Mouse (Mus musculus) G1E (cell line): ENCODE results near the gene Pnrc1. TPM values are rescaled to one million over a fixed set of nuclear protein-coding genes. Genes with fewer than 3 reads are reported as not detected.
"Not testable (repeated sequence)": the region's sequence is repeated elsewhere in the genome, so short reads cannot be mapped to it uniquely, and the experiment has no call there.

Source experiments
- ATAC-seq: 2 replicates; pipeline ENCODE4 v1.8.0; 2016; ENCODE audit warnings: mild to moderate bottlenecking; ENCODE audit not compliant: insufficient number of reproducible peaks, poor library complexity, low FRiP score, severe bottlenecking; ENCODE audit errors: extremely low read depth
- DNase-seq: peaks from one replicate; pipeline ENCODE4 v3.0.0; 2012; ENCODE audit warnings: low spot score
- H3K27me3 ChIP-seq: 2 replicates; pipeline ENCODE4 v1.6.1; 2012; ENCODE audit warnings: mild to moderate bottlenecking, low read length, inconsistent platforms; ENCODE audit not compliant: insufficient read depth
- H3K36me3 ChIP-seq: replicated peaks from 2 replicates; pipeline ENCODE3; 2012; ENCODE audit warnings: mild to moderate bottlenecking, inconsistent platforms
- H3K4me1 ChIP-seq: 2 replicates; pipeline ENCODE4 v1.6.1; 2012; ENCODE audit warnings: low read depth, low read length, inconsistent platforms, mixed read lengths; ENCODE audit not compliant: insufficient read depth
- H3K4me3 ChIP-seq: 2 replicates; pipeline ENCODE4 v1.5.1; 2012; ENCODE audit warnings: low read depth, mild to moderate bottlenecking, inconsistent platforms, low read length, moderate library complexity, mixed read lengths
- H3K9me3 ChIP-seq: replicated peaks from 2 replicates; pipeline ENCODE4 v1.6.1; 2012; ENCODE audit warnings: inconsistent platforms
- CTCF ChIP-seq: IDR thresholded peaks from 2 replicates; pipeline ENCODE4 v1.5.1; 2012; ENCODE audit warnings: low read depth, low read length, inconsistent platforms, mixed read lengths
- GATA1 ChIP-seq: IDR thresholded peaks from 2 replicates; pipeline ENCODE4 v1.6.1; 2012; ENCODE audit warnings: borderline replicate concordance, low read length, inconsistent platforms, mixed read lengths
- GATA2 ChIP-seq: IDR thresholded peaks from 2 replicates; pipeline ENCODE4 v1.6.1; 2012; ENCODE audit warnings: low read depth, low read length, inconsistent platforms, borderline replicate concordance
- POLR2AphosphoS5 ChIP-seq: IDR thresholded peaks from 2 replicates; pipeline ENCODE4 v1.6.1; 2012; ENCODE audit warnings: low read depth, low read length, inconsistent platforms; ENCODE audit not compliant: insufficient replicate concordance
- TAL1 ChIP-seq: conservative IDR thresholded peaks from 2 replicates; pipeline ENCODE4 v1.6.1; 2012; ENCODE audit warnings: low read depth, low read length, inconsistent platforms, mixed read lengths
- polyA plus RNA-seq: library from polyadenylated mRNA; stranded (reverse); fragments of >175 nt; gene quantifications from 2 replicates; pipeline ENCODE4 v1.2.3, GENCODE M21; 2012
- total RNA-seq, 2 experiments: library from RNA; stranded (forward) in 1 of 2; stranded (reverse) in 1 of 2; fragments of 200-1000 nt in 1 of 2; fragments of >200 nt in 1 of 2; fragmentation: Nextera tagmentation in 1 of 2; gene quantifications; 2 replicates each; pipeline ENCODE4 v1.2.3; 2014 to 2017

The Pnrc1 gene
- total and polyA plus RNA-seq, 3 experiments, result 93.8 to 160 (median 97.7) TPM

- Histone ChIP-seq H3K36me3 (peaks cover 15% of the 10 kb centered on the region), H3K27me3 (peaks cover 3% of the 10 kb centered on the region), H3K4me3 (peak overlapping the region; percentile 88), H3K9me3 (no peaks in the 10 kb centered on the region), H3K4me1 (peaks cover 18% of the 10 kb centered on the region)
- no peak for DNase-seq
- no peak for TF ChIP-seq GATA2
- TF ChIP-seq POLR2AphosphoS5, result no peak
- TF ChIP-seq TAL1, result no peak
- no peak for TF ChIP-seq CTCF
- TF ChIP-seq GATA1, result no peak
- ATAC-seq, result no peak
These were observed 21.0 kb upstream of the Pnrc1 start for GRCm38 (mm10) chr4:33310840-33311437.

- Histone ChIP-seq H3K36me3 (peaks cover 12% of the 10 kb centered on the region), H3K27me3 (peaks cover 6% of the 10 kb centered on the region), H3K4me1 (peaks cover 18% of the 10 kb centered on the region), H3K9me3 (no peaks in the 10 kb centered on the region), H3K4me3 (peak within 1 kb of the TSS; percentile 88)
- TF ChIP-seq TAL1 (no peak), POLR2AphosphoS5 (no peak), GATA2 (no peak), GATA1 (no peak), CTCF (no peak)
- peak; percentile 93 for ATAC-seq
- peak; percentile 82 for DNase-seq
These were observed 20.1 kb upstream of the Pnrc1 start, which contains the start of gene Rngtt for GRCm38 (mm10) chr4:33309764-33310757. Gene Rngtt (plus strand): TSS chr4:33310311.

- ATAC-seq, result no peak
- Histone ChIP-seq H3K27me3 (peaks cover 6% of the 10 kb centered on the region), H3K9me3 (no peaks in the 10 kb centered on the region), H3K4me1 (peaks cover 12% of the 10 kb centered on the region), H3K4me3 (no peak overlapping the region), H3K36me3 (peaks cover 4% of the 10 kb centered on the region)
- TF ChIP-seq POLR2AphosphoS5 (no peak), CTCF (no peak), GATA2 (no peak), GATA1 (no peak), TAL1 (no peak)
- DNase-seq, result no peak
These were observed 17.2 kb upstream of the Pnrc1 start for GRCm38 (mm10) chr4:33307146-33307545.

- no peaks in the 10 kb centered on the region for H3K36me3 ChIP-seq
- H3K4me3 ChIP-seq, result no peak overlapping the region
- H3K9me3 ChIP-seq, result no peaks in the 10 kb centered on the region
- no peak for TF ChIP-seq POLR2AphosphoS5
- TF ChIP-seq GATA1, result no peak
- TF ChIP-seq GATA2, result no peak
- no peak for TF ChIP-seq CTCF
- no peak for TF ChIP-seq TAL1
- ATAC-seq, result no peak
- H3K4me1 ChIP-seq, result no peaks in the 10 kb centered on the region
- DNase-seq, result no peak
- H3K27me3 ChIP-seq, result peaks cover 6% of the 10 kb centered on the region
These were observed 13.1 kb upstream of the Pnrc1 start for GRCm38 (mm10) chr4:33303057-33303456.

GRCm38 (mm10) chr4:33300891-33301665 is 11.1 kb upstream of the Pnrc1 start:
- not testable (repeated sequence) for DNase-seq, H3K9me3 ChIP-seq, ATAC-seq

More at GRCm38 (mm10) chr4:33300891-33301665, 11.1 kb upstream of the Pnrc1 start:
- not testable (repeated sequence) for H3K4me1 ChIP-seq, H3K4me3 ChIP-seq, H3K27me3 ChIP-seq, H3K36me3 ChIP-seq
